Mouse (Mus musculus) CD4-positive, CD25-positive, alpha-beta regulatory T cell, adult 4 months (primary cell): Measurements from ENCODE around the gene Sema3g. TPM values are rescaled to one million over a fixed set of nuclear protein-coding genes. Genes with fewer than 3 reads are reported as not detected.

Source experiments
- ATAC-seq: one replicate; pipeline ENCODE4 v1.8.0; 2017
- polyA plus RNA-seq, 2 experiments: library from polyadenylated mRNA; unstranded; fragments of 100-300 nt; shearing (Covaris generic); gene quantifications; one replicate each; pipeline ENCODE4 v1.2.1; 2017

Sema3g gene
- polyA plus RNA-seq: not detected

GRCm38 (mm10) chr14:31217666-31218065, at the start of gene Sema3g:
Gene Sema3g, plus strand, starts transcription at chr14:31217860.
- no peak for ATAC-seq

- no peak for ATAC-seq
These were observed 49.2 kb upstream of the Sema3g start, which contains the start of gene Stab1 for GRCm38 (mm10) chr14:31168425-31168824. Gene Stab1, minus strand, starts transcription at chr14:31168641.

- ATAC-seq: no peak
These were observed 48.2 kb upstream of the Sema3g start for GRCm38 (mm10) chr14:31169508-31169907.

- no peak for ATAC-seq
These were observed 46.7 kb upstream of the Sema3g start for GRCm38 (mm10) chr14:31170963-31171362.

GRCm38 (mm10) chr14:31171386-31171785, 46.3 kb upstream of the Sema3g start:
- no peak for ATAC-seq

- no peak for ATAC-seq
These were observed 45.8 kb upstream of the Sema3g start for GRCm38 (mm10) chr14:31171821-31172220.

- ATAC-seq: no peak
These were observed 44.7 kb upstream of the Sema3g start for GRCm38 (mm10) chr14:31172781-31173455.

GRCm38 (mm10) chr14:31173537-31173936, 44.1 kb upstream of the Sema3g start:
- ATAC-seq: no peak

- no peak for ATAC-seq
These were observed 40.4 kb upstream of the Sema3g start for GRCm38 (mm10) chr14:31177287-31177686.

- ATAC-seq: no peak
These were observed 39.9 kb upstream of the Sema3g start for GRCm38 (mm10) chr14:31177715-31178114.

- ATAC-seq: no peak
These were observed 37.8 kb upstream of the Sema3g start for GRCm38 (mm10) chr14:31179677-31180365.

- ATAC-seq: no peak
These were observed 36.1 kb upstream of the Sema3g start for GRCm38 (mm10) chr14:31181512-31181911.

GRCm38 (mm10) chr14:31182786-31183290, 34.8 kb upstream of the Sema3g start:
- no peak for ATAC-seq

- ATAC-seq: no peak
These were observed 34.1 kb upstream of the Sema3g start for GRCm38 (mm10) chr14:31183541-31183940.

GRCm38 (mm10) chr14:31184195-31184594, 33.5 kb upstream of the Sema3g start:
- no peak for ATAC-seq

- no peak for ATAC-seq
These were observed 31.0 kb upstream of the Sema3g start for GRCm38 (mm10) chr14:31186656-31187055.

- no peak for ATAC-seq
These were observed 28.9 kb upstream of the Sema3g start for GRCm38 (mm10) chr14:31188771-31189181.

GRCm38 (mm10) chr14:31189348-31189747, 28.3 kb upstream of the Sema3g start:
- ATAC-seq: no peak

GRCm38 (mm10) chr14:31191936-31192335, 25.7 kb upstream of the Sema3g start:
- ATAC-seq: no peak

- no peak for ATAC-seq
These were observed 23.9 kb upstream of the Sema3g start for GRCm38 (mm10) chr14:31193791-31194190.

- ATAC-seq: peak; percentile 56
These were observed 23.2 kb upstream of the Sema3g start for GRCm38 (mm10) chr14:31194441-31194840.

- ATAC-seq: peak; percentile 64
These were observed 22.7 kb upstream of the Sema3g start for GRCm38 (mm10) chr14:31194891-31195513.

GRCm38 (mm10) chr14:31195521-31195920, 22.1 kb upstream of the Sema3g start:
- ATAC-seq: no peak
